Mouse (Mus musculus) duodenum, adult 2 months (tissue): ENCODE data around the gene Cenpa. TPM values are rescaled to one million over a fixed set of nuclear protein-coding genes. Genes with fewer than 3 reads are reported as not detected.

Experiments
- polyA plus RNA-seq: library from polyadenylated mRNA; depleted of rRNA; stranded (reverse); fragments of >200 nt; gene quantifications from 2 replicates; pipeline ENCODE4 v1.2.3, GENCODE M21; 2012; ENCODE audit warnings: low replicate concordance; rRNA removed

Cenpa gene
- 37.7 and 44.8 TPM in 2 replicates for polyA plus RNA-seq

DNA sequence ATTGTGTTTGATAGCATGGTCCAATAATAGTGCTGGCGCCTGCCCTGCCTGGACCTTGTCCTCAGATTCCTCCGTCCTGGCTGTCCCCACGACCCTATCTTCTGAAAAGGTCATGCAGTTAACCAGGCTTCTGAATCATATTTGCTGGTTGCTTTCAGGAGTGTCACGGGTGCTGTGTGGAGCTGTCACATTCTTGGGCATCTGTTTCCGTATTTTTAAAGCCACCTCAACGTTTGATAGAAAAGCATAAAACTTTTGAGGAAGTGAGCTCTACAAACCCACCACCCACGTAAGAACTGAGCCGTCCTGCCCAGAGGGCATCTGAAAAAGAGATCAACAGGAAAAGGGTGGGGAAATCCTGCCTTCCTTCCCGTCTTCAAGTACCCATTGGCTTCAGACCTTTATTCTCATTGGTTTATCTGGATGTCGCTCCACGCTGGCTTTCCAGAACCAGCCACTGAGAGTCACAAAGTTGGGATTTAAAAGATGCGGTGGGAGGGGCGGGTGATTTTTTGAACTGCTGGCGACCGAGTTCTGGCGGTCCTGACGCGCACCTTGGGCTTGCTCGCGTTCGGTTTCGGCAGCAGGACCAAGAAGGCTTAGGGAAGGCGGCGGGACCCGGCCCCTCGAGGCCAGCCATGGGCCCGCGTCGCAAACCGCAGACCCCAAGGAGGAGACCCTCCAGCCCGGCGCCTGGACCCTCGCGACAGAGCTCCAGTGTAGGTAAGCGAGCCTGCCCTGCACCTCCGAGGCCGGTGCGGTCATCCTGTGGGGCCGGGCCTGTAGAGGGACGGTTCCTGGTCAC is at the start of gene Cenpa:
TSS of gene Cenpa (plus strand) at position 387 of the 805 bp plus-strand sequence.

DNA sequence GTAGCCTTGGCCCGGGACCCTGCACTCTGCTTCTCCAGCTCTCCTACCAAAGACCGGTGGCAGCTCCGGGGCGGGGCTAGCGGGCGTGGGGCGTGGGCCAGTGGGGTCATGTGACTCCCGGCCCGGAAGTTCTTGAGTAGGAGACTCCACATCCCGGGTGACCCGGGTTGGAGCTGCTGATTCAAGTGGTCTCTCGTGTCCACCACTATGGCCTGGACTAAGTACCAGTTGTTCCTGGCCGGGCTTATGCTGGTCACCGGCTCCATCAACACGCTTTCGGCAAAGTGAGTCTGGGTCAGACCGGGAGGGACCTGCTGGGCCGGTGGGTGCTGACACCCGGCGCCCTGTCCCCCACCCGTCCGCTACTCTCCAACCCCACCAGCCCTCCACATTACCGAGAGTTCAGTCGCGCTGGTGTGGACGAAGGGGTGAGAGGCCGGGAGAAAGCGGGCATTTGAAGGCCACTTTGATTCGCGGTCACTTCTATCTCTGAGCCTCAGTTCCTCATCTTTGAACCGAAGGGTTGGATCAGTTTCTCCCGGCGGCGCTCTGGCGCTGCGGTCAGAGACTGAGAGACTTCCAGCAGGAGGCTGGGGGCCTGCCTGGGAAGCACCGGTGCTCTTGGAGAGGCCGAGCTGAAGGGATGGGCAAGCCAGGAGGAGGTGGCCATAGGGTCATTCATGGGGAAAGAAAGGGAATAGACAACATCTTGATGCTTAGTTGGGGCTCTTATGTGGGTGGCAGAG is 18.6 kb upstream of the Cenpa start, which contains the start of gene Slc35f6:
TSS of gene Slc35f6 (plus strand) at position 119 of the 746 bp plus-strand sequence.

DNA sequence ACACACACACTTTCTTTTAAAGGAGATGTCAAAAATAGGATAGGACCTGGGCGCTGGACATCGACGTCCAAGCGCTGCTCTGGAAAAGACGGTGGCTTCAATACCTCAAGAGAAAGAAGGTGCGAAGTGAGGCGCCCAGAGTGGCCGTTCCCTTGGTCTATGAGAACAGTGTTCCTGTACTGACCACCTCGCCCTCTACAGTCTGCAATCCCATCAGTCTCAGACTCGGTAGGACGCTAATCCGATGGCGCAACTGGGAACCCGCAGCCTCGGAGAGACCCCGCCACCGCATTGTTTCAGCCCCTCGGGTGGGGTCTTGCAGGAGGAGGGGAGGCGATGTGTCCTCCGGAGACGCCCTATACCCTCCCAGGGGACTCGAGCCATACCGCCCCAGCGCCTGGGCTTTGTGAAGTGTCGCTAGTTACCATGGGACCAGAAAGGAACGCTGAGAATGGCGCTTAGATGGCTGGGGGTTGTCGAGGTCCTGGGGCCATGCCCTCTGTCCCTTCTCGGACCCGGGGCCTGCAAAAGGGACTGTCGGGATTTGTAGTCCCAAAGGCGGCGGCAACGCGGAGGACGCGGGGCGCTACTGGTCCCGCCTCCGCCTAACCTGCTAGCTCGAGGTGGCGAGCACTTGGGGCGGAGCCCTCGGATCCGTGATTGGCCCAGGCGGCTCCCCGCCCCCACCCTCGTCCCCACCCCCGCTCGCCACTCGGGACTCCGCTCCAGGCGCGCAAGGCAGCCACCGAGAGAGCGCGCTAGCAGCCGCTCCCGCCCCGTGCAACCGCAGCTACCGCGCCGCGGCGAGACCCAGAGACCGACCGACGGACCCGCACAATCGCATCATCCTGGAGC is 44.8 kb downstream of the Cenpa start, which contains the start of gene Dpysl5:
TSS of gene Dpysl5 (plus strand) at position 418 of the 855 bp plus-strand sequence.

Other genes starting within 250 kb of the Cenpa start
- gene Otof, start 204.8 kb upstream of the Cenpa start, polyA plus RNA-seq: 0.09 and 0.17 TPM in 2 replicates
- gene 1700001C02Rik, start 200.7 kb upstream of the Cenpa start, polyA plus RNA-seq: not detected in 2 replicates
- gene Cib4, start 120.9 kb upstream of the Cenpa start, polyA plus RNA-seq: not detected in 2 replicates
- gene Kcnk3, start 78.6 kb upstream of the Cenpa start, polyA plus RNA-seq: 12.3 and 27.2 TPM in 2 replicates
- 65.4 and 74.6 TPM in 2 replicates for gene Slc35f6, start 18.8 kb upstream of the Cenpa start, polyA plus RNA-seq
- gene Dpysl5, start 44.8 kb downstream of the Cenpa start, polyA plus RNA-seq: 1.1 TPM in 2 replicates
- 53.8 and 61.7 TPM in 2 replicates for gene Mapre3, start 147.9 kb downstream of the Cenpa start, polyA plus RNA-seq
- 111 and 119 TPM in 2 replicates for gene Tmem214, start 201.2 kb downstream of the Cenpa start, polyA plus RNA-seq
- 11.1 and 15.1 TPM in 2 replicates for gene Agbl5, start 221.9 kb downstream of the Cenpa start, polyA plus RNA-seq
- gene Ost4, start 241.0 kb downstream of the Cenpa start, polyA plus RNA-seq: 194 and 257 TPM in 2 replicates
- 56.7 and 63.1 TPM in 2 replicates for gene Emilin1, start 246.6 kb downstream of the Cenpa start, polyA plus RNA-seq